Mouse (Mus musculus): ENCODE measurements at regions not wholly inside any gene's neighbourhood (a gene's known extent, or its start where the extent isn't known, plus 50 kb on each side); places are given as distances from the start of the nearest gene placed in this dataset.

DNA sequence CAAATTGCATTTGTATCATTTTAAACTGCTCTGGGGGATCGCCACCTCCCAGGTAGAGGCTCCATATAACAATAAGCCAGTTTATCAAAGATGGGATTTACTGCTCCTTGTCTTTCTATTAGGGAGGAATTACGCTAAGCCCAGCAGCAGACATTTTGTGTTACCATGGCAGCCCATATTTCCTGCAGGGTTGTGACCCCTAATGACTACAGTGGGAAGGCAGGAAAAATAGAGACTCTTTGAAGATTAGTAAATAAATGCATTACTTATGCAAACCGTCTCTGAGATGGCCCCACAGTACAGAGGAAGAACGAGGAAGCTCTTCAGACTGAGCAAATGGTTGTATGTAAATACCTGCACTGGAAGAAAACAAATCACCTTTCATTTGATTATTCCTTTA, 237.5 kb upstream of the Zic3 start:
- no peak for DNase-seq

DNA sequence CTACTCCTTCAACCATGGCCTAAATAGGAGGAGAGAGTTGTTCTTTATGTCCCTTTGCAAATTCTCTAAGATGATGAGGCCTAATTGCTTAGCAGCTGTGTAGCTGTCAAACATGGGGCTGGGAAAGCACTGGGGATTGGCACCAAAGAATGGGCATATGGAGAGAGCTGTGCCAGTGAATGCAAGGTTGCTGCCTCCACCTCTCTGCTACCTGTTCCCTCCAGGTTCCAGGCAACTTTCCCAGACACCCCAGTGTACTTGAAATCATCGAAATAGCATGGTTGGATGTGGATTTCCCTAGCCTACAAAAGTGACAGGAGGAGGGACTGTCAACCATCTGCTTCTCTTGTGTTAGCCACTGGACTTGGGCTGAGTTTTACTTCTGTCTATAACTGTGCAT, 234.9 kb upstream of the Zic3 start:
- DNase-seq, result peak; percentile 56 to 59

DNA sequence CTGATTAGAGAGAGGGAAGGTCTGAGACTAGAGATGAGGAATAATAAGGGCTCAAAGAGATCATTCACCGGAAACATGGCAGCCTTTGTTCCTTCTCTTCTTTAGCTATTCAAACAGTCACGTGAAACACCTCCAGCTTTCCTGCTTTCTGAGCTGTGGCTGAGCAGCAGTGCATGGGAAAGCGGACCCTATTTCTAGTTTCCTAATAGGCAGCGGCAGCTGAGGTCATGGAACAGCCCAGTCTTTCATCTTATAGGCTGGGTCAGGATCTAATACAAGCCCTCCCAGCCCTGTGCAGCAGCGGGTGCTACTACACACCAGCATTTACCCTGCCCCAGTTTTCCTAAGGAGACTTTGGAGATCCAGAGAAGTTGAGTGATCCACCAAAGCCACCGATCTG, 224.5 kb upstream of the Zic3 start:
- DNase-seq, result no peak

DNA sequence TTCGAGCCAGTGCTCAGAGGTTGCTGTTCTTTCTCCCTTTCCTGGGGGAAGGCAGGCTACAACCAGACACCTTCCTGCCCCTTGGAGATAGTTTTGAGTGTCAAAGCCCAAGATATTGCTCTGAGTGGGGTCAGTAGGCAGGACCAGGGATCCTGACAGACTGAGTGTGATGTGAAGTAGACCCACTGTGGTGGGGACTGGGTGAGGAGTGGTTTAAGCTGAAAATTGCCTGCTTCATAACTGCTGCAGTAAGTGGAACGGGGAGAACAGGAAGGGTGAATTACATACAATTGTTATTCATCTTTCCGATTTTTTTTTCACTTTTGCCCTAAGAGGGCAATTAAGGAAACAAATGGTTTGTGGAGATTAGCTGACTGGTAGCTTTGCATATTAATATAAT, 224.1 kb upstream of the Zic3 start:
- no peak for DNase-seq

DNA sequence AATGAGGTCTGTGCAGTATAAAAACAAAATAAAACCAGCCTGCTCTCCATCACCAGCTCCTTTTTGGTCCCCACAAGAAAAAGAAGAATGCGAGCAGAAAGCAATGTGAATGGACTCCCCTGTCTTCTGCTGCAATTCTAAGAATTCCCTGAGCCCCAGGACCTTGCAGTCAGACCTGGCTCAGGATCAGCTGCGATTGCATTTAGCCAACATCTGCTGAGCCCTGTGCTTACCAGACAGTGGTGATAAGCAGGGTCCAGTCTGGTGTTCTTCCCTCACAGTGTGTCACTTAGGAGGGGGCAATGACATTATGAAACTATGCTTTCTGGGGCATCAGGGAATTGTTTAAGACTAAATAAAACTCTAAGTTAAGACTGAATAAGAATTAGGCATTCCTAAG, 223.6 kb upstream of the Zic3 start:
- no peak for DNase-seq
